Comparison of ENCODE assay signal across 25 mouse cellular contexts in the genomic region with DNA sequence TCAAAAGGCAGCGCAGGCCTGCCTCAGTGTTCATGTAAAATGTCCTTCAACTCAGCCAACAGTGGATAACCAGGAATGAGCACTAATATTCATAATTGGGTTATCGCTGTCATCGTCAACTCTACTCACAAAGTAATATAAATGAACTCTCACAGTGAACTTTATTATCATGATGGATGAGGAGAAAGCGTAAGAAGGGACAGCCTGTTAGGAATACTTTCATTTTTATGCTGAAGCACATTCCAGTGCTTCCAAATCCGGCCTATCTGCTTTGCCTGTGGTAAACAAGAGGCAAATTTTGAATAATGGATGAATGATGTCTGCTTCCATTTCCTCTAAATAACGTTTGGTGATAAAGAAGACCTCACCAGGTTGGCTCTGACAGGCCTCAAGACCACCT.
"Had no signal": no experiment of that assay in that cellular context is flagged by ENCODE, and none has a peak within 500 bp of the region (broad histone marks: within the 10 kb centered on the region; RNA-seq: fewer than 3 reads in every experiment).

No protein-coding gene starts in this region.

- ATAC-seq: hindbrain, embryonic 16.5 days; inflammation-experienced regulatory T-cells, adult 6 months; intestine, embryonic 16.5 days had no signal

- DNase-seq: gastrocnemius, adult 2 months; gastrocnemius, postnatal 10 days; gastrocnemius, postnatal 25 days; heart, adult 18-20 months; heart, postnatal 10 days; heart, postnatal 4 days; kidney, adult 2 months; kidney, adult 9 months; kidney, postnatal 10 days; kidney, postnatal 25 days; kidney, postnatal 4 days; liver had no signal

- H3K36me3 ChIP-seq: heart, embryonic 10.5 days; heart, embryonic 12.5 days; hindbrain, embryonic 10.5 days; hindbrain, embryonic 12.5 days; kidney, embryonic 15.5 days; limb, embryonic 10.5 days; limb, embryonic 12.5 days had no signal

- H3K4me3 ChIP-seq: gastrocnemius, adult 2 months; heart, embryonic 10.5 days; heart, embryonic 12.5 days; hindbrain, embryonic 10.5 days; hindbrain, embryonic 12.5 days; kidney, embryonic 15.5 days; left cerebral cortex, adult 2 months; limb, embryonic 10.5 days; limb, embryonic 12.5 days had no signal

- H3K4me1 ChIP-seq: heart, embryonic 12.5 days had no signal

- H3K4me2 ChIP-seq: heart, embryonic 12.5 days; hindbrain, embryonic 12.5 days; hindbrain, embryonic 14.5 days; kidney, embryonic 15.5 days; limb, embryonic 12.5 days; liver, embryonic 11.5 days had no signal

- H3K9me3 ChIP-seq: heart, embryonic 10.5 days; heart, embryonic 12.5 days; hindbrain, embryonic 10.5 days; hindbrain, embryonic 12.5 days; kidney, embryonic 15.5 days; limb, embryonic 10.5 days; limb, embryonic 12.5 days had no signal

- H3K27ac ChIP-seq: gastrocnemius, adult 2 months; heart, embryonic 10.5 days; hindbrain, embryonic 10.5 days; hindbrain, embryonic 12.5 days; hindbrain, embryonic 14.5 days; kidney, embryonic 15.5 days; left cerebral cortex, adult 2 months; limb, embryonic 10.5 days; limb, embryonic 12.5 days had no signal

- H3K27me3 ChIP-seq: heart, embryonic 12.5 days; hindbrain, embryonic 12.5 days; kidney, embryonic 15.5 days; limb, embryonic 12.5 days had no signal

- H3K9ac ChIP-seq: heart, embryonic 12.5 days; hindbrain, embryonic 12.5 days; hindbrain, embryonic 14.5 days; kidney, embryonic 15.5 days; limb, embryonic 12.5 days had no signal
